Mouse (Mus musculus): ENCODE measurements around the gene Gm33543.
A peak's percentile ranks its signal among the peaks of the same experiment; 100 is the strongest.

Gm33543 gene

DNA sequence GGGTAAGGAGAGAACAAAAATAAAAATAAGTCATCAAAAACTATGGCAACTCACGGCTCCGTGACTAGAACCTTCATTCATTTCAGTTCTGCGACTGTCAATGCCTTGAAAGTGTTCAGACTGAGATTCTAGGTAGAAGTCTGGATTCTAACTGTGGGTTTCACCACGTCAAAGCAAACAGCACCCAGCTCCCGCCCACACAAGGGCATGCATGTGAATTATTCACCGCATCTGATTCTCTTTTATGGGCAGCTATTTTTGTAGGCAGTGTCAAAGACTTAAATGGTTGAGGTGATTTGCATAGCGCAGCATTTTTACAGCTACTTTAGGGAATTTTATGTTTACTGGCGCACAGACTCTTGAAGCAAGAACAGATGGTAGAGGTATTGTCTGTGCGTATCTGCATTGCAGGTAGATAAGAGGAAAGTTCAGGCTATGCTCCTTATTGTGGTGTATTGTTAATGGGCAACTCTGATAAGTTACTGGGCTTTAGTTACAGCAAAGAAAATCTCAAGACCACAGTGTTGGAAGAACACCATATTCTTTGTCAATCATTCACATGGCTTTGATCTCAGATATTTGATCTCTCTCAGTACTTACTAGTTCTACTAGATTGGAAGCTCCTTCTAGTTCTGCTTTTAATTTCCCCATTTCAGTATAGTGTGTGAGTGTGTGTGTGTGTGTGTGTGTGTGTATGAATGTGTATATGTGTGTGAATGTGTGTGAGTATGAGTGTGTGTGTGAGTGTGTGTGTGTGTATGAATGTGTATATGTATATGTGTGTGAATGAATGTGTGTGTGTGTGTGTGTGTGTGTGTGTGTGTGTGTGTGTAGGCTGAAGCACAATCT, at the start of gene Gm33543:
TSS of gene Gm33543 (minus strand) at position 142 of the 849 bp plus-strand sequence.
- no peak for DNase-seq (ENCODE audit: inconsistent age in 2 of 2, low spot score in 1 of 2)

DNA sequence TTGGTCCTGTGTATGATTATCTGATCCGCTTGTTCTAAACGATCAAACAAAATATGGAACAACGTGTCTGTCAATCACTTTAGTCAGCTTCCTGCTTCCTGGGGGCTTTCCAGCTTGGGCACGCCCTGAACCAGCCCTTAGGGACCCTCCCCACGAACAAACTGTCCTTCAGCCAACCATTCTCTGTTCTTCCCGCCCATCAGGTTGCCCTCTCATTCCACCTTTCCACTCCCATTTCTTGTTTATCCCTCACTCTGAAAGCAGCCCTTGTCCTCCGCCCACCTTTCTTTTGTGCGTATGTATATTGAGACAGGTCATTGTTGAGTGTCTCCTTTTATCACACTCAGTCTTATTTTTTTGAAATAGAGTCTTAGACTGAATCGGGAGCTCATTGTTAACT, 49.4 kb upstream of the Gm33543 start:
- no peak for DNase-seq (ENCODE audit: inconsistent age in 2 of 2, low spot score in 1 of 2)

DNA sequence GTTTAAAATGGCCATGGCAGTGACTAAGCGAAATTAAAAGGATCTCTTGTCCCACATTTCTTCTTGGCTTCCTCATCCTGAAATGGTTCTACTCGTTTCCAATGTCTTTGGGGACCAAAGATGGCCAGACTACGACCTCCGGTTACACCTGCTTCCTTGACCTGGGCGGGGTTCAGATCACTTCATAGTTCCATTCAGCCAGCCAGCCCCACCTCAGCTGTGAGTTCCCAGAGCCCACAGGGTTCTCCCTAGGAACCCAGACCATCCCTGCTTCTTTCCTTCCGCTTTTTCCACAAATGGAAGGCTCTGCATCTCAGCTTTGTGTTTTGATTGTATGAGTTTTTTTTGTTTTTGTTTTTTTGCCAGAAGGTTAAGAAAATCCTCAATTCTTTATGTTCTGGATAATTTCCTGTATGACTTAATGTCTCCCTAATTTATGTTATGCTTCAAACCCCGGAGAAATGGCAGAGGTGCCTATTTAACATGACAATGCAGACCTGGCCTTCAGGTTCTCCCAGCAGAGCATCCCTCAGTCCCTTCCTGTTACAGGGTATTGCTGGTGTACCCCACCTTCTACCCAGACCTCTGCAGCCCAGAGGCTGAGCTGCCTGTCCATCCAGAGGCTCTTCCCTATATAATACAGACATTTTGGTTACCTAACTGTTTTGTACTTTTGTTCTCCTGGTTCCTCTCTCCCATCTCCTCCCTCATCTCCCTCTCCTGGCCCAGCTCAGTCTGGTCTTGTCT, 48.7 kb upstream of the Gm33543 start:
- DNase-seq (ENCODE audit: inconsistent age in 2 of 2, low spot score in 1 of 2): no peak

DNA sequence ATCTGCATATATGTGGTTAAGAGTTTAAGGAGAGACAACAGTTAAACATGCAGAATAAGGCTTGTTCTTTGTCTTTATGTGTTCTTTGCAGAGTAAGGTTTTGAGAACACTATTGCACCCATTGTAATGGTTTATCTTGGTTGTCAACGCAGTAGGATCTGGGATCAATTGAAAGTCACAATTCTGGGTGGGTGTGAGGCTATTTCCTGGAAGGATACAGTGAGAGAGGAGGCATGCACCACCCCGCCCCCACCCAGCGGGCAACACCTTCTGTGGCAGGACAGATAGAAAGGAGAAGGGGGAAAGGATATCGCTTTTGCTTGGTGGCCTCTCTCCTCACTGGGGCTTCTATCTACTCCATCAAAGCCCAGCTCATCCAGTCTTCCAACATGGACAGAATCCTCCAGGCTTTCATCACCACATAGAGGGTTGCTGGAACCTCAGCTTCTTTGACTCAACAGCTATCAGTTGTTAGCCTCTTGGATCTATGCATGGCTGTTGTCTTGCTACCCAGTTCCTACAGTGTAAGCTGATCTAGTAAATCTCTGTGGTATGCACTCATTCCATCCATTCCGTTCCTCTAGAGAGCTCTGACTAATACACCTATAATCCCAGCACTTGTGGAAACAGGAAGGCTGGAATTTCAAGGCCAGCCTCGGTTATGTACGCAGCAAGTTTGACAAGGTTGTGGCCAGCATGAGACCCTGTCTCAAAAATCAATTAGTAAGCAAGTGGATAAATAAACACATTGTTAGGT, 41.2 kb upstream of the Gm33543 start:
- no peak for DNase-seq (ENCODE audit: inconsistent age in 2 of 2, low spot score in 1 of 2)

DNA sequence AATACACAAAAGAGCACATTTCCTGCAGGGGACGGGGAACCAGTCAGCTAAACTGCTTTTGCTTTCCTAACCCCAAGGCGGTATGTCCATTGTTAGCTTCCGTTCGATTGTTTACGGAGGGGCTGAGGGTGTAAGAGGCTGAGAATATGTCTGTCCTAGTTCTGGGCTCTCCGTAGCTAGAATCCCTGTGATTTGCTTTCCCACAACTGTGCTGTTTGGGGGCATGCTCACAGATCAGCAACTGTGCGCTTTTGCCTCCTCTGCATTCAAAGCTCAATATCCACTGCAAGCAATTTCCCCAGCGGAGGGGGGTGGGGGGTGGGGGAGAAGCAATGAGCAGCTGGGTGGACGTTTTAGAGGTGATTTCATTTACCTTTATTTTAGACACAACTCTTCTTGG, 39.3 kb upstream of the Gm33543 start:
- no peak for DNase-seq (ENCODE audit: inconsistent age in 2 of 2, low spot score in 1 of 2)

DNA sequence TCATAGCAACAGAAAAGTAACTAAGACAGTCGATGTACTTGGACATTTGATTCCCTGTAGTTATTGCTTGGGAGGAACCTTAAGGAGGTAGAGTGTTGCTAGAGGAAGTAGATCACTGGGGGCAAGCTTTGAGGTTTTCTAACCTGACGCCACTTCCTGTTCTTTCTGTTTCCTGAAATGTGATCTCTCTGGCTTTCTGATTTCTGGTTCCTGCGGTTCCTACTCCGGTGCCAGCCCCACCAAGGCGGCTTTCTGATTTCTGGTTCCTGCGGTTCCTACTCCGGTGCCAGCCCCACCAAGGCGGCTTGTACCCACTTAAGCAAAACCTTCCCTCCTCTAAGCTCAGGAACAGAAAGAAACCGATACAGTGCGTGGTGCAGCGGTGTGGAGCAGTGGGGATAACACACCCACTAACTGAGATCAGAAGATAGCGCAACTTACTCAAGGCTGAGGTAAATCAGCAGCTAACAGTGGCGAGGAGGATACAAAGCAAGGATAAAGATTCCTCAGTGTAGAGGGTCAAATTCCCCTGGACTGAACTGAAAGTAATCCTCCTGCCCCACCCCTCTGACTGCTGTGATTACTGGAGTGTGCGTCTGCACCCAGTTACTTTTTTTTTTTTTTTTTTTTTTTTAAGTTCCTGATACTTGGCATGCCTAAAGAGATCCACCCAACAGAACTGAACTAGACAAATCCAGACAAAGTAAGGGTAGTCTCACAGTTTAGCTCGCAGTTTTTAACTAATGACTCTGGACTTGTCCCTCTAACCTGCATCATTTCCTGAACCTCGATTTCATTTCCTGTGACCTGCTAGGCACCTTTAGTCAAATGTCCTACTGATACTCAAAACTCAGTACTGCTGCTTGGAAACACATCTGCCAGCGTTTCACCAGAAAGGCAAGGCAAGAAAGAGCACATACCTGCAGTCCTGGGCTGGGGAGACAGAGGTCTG, 37.5 kb upstream of the Gm33543 start:
- DNase-seq (ENCODE audit: inconsistent age in 2 of 2, low spot score in 1 of 2): no peak

DNA sequence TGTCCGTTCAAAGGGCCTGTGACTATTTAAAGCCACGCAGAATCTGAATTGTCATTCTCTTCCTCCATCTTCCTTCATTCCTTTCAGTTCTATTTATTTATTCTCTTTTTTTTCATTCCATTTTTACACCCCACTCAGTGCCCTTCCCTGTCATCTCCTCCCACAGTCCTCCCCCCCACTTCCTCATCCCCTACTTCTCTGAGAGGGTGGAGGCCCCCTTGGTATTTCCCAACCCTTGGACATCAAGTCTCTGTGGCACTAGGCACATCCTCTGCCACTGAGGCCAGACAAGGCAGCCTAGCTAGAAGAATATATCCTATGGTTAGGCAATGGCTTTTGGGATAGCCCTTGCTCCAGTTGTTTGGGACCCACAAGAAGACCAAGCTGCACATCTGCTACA, 28.1 kb upstream of the Gm33543 start:
- DNase-seq (ENCODE audit: inconsistent age in 2 of 2, low spot score in 1 of 2): no peak

DNA sequence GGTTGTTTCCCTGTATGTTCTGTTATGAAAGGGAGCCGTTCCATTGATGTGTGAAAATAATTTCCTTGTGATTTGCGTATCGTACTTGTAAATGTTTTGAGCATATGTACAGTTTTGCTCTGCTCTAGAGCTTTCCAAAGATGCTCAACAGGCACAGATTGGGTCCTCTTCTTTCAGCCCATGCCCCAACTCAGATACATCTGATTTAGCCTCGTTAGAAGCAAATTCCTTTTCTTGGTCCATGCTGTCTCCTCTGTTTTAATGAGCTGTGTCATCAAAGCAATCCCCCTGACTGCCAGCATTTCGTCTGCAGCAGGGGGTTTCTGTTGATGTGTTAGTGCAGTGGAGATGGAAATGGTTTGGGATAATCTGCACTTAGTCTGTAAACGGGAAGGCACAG, 25.6 kb upstream of the Gm33543 start:
- no peak for DNase-seq (ENCODE audit: inconsistent age in 2 of 2, low spot score in 1 of 2)

DNA sequence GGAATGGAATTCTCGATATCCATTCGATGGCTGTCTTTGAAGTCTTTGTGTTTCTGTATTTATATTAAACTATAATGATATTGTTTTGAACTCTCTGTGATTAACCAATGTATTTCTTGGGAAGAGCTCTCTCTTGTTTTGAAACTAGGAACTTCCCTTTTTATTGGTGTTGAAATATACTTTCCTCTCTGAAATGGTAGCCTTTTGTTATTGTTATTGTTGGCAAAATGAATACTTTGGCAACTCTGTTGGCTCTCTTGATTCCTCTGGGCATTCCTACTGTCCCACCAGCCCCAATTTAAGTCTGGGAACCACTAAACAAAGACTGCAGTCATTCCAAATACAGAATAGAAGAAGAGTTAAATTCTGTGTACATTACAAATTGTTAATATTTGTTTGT, 24.9 kb upstream of the Gm33543 start:
- DNase-seq (ENCODE audit: inconsistent age in 2 of 2, low spot score in 1 of 2): no peak

DNA sequence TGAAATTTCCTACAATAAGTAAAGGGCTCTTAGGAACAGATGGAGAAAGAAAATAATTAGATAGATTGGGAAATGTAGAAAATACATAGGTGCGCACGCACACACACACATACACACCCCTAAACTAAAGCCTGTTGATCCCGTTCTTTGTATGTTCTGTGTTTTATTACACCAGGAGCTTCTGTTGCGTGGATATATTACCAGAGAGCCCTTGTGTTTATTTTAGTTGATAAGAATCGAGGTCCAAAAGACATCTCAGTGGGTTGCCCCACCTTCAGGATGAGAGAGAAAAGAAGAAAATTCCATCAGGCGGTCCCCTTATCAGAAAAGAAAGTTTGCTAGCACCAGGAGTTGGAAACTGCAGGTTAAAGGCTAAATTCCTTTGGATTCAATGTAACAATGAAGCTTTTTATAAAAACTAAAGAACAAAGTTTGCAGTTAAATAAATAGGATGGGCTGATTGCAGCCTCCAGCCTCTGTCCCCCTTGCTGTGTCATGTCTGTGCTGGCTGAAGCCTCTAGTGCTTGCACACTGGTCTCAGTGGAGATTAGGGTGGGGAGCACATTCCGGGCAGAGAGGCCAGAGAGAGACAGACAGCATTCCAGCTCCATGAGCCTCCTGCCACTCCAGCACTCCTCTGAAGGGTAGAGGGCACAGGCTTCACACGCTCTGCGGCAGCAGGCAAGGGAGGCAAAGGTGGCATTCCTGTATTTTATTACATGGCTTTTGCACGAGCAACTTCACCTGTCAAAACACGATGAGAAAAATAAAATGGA, 21.8 kb upstream of the Gm33543 start:
- no peak for DNase-seq (ENCODE audit: inconsistent age in 2 of 2, low spot score in 1 of 2)

DNA sequence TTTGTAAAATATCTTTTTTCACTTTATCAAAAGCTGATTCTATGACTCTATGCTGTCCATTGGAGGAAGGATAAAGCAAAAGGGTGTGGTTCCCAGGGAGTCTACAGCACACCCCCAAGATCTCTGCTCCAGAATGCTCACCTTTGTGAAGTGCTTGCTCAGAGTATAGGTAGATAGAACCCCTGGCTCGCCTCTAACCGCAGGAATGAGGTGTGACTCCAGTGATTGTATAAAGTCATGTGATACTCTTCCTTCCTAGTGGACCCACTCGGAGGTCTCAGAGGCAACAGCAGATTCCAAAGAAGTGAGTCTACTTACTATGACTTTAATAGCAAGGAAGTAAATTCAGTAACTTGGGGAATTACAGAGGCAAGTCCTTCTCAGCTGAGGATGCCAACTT, 19.9 kb upstream of the Gm33543 start:
- no peak for DNase-seq (ENCODE audit: inconsistent age in 2 of 2, low spot score in 1 of 2)

DNA sequence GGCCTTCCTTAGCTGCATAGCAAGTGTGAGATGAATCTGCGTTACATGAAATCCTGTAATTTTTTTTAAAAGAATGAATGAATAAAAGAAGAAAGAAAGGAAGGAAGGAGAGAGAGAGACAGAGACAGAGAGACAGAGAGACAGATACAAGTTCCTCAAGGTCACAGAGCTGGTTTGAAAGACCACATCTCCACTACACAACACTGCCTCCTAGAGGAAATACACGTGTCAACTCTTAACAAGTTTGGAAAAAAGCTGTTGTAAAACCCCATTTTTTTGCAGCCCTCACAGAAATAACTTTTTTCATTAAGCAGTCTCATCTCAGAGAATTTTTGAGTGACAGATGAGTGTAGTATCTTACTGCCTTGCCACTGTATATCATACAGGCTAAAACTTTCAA, 15.4 kb upstream of the Gm33543 start:
- DNase-seq (ENCODE audit: inconsistent age in 2 of 2, low spot score in 1 of 2): peak in 1 of 2 experiments; percentile 72

DNA sequence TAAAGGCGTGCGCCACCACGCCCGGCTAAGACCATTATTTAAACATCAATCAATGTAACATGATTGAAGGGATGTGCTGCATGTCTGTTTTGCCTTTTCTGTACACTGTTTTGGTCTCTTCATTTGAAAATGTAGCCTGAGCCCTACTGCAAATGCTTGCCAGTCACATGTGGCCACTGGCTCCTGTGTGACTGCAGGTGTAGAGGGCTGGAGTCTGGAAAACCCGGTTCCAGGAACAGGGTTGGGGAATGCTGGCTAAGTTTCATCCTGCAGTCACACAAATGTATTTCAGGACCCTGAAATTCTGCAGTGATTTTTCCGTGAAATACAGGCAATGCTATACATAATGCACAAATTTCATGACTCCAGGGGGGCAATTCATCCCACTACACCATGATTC, 12.7 kb upstream of the Gm33543 start:
- DNase-seq (ENCODE audit: inconsistent age in 2 of 2, low spot score in 1 of 2): no peak

DNA sequence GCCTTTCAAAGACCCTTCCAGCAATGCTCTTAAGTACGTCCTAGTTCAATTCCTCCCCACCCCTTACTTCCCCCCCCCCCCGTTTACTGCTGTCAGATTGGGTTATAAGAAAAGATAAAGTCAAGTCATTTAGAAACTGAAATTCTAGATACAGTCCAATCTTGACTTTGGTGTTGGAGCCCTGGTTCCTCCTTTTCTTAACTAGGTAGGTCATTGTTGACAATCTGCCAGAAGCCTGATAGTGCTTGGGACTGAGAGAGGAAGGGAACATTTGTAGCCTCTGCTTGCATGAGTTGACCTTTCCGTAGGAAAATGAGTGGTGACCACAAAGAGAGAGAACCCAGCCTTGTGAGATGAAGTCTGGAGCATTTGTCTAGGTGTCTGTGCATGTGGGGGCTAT, 7.8 kb upstream of the Gm33543 start:
- DNase-seq (ENCODE audit: inconsistent age in 2 of 2, low spot score in 1 of 2): peak in 1 of 2 experiments; percentile 42

DNA sequence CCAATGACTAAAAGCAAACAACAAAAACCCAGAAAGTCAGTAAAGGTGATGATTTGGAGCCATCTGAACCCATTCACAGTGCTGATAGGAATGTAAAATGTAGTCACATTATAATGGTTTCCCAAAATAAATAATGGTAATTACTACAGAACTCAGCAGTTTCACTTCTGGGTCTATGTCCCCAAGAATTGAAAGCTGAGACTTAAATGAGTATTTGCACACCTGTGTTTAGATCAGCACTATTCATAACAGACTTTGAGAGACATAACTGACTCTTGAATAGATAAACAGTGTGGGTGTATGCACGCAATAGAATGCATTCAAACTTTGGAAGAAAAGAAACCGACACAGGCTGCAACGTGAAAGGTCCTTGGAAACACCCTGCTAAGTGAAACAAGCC, 4.0 kb upstream of the Gm33543 start:
- DNase-seq (ENCODE audit: inconsistent age in 2 of 2, low spot score in 1 of 2): no peak

DNA sequence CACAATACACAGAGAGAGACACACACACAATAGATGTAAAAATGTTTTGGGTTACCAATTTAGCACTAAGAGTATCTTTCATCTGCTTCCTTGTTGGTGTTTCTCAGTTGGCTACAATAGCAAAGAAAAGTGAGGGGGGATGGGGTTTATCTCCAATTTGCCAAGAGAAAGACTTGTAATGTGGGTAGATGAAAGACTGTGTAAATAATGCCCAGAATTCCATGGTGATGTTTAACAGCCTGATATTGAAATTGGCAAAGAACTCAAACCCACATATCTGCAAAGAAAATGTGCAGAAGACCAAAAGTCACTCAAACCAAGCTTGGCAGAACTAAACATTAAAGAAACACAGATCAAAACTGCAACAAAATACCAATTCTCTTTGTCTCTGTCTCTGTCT, 3.6 kb upstream of the Gm33543 start:
- DNase-seq (ENCODE audit: inconsistent age in 2 of 2, low spot score in 1 of 2): no peak

DNA sequence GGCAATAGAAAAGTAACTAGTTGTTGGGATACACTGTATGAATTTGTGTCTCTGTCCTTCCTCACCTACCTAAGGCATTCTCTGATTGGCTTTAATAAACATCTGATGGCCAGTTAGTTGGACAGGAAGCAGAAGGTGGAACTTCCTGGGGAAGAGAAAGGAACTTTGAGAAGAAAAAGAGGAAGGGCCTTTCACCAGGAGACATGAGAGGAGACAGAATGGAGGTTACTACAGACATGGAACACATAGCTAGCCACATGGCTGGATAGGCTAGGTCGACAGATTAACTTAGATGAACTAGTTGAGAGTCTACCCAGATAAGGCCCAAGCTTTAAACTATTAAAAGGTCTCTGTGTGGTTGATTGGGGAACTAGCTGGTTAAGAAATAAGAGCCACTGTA, 1.1 kb upstream of the Gm33543 start:
- no peak for DNase-seq (ENCODE audit: inconsistent age in 2 of 2, low spot score in 1 of 2)

DNA sequence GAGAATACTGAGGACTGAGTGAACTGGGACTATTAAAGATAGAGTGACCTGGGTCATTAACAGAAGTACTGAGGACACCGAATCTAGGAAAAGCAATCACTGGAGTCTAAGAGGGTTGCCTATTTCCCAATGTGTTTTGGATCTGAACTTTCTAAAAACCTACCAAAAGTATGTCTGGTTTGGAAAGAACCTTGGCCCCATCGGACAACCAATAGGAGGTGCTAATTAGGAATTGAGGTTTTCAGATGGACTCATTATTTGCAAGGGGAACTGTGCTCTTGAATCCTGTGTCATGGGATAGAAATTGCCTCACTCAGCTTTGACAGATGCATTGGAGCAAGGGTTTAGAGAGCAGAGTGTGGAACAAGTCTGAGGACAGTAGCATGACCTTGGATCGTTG, 1.5 kb downstream of the Gm33543 start:
- no peak for DNase-seq (ENCODE audit: inconsistent age in 2 of 2, low spot score in 1 of 2)

DNA sequence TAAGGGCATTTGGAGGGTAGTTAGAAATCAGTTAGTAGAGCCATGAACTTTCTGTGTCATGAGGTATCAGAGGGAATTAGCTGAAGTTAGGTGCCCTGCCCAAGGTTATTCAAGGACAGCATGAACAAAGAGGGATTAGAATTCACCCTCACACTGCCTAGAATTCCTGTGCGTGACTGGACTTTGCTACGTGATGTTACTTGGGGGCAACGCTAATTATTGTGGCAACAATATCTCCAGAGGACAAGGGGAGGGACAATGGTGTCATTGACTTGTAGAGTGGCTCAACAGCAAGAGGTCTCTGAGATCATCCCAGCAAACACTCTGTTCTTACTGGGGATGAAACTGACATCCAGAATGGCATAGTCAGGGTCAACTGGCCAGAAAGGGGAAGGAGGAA, 2.9 kb downstream of the Gm33543 start:
- no peak for DNase-seq (ENCODE audit: inconsistent age in 2 of 2, low spot score in 1 of 2)

DNA sequence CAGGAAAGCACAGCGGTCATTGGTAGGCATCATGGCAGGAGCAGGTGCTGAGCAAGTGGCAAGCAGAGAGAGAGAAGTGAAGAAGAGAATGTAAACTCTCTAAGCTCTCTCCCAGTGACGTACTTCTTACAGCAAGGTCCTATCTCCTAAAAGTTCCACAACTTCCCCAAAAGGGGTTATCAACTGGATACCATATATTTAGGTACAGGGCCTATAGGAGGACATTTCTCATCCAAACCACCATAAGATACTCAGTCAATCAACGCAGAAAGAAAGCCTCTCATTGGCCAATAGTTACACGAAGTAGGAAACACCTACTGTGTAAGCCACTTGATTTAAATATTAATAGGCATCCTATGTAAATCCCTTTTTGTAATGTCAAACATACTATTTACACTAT, 3.7 kb downstream of the Gm33543 start:
- DNase-seq (ENCODE audit: inconsistent age in 2 of 2, low spot score in 1 of 2): no peak

Measured in adrenal gland, adult (tissue).